Mouse (Mus musculus) embryonic stem cell, embryonic (primary cell): ENCODE data around the gene Atp2b4.

Source experiments
- CTCF ChIA-PET, 4 experiments: fragments of 300-600 bp in 2 of 4; fragments of 350-600 bp in 2 of 4; sonication (Branson Sonifier 250); formaldehyde crosslinking; loops; one replicate each; lab custom pipeline; 2022; ENCODE audit warnings: inconsistent platforms in 2 of 4; lab: Charles Lee
- POLR2A ChIA-PET, 4 experiments: fragments of 300-600 bp in 2 of 4; fragments of 350-600 bp in 2 of 4; sonication (Branson Sonifier 250); formaldehyde crosslinking; loops; one replicate each; lab custom pipeline; 2022; ENCODE audit warnings: antibody characterized with exemption in 4 of 4, inconsistent platforms in 1 of 4; lab: Charles Lee

The Atp2b4 gene

DNA sequence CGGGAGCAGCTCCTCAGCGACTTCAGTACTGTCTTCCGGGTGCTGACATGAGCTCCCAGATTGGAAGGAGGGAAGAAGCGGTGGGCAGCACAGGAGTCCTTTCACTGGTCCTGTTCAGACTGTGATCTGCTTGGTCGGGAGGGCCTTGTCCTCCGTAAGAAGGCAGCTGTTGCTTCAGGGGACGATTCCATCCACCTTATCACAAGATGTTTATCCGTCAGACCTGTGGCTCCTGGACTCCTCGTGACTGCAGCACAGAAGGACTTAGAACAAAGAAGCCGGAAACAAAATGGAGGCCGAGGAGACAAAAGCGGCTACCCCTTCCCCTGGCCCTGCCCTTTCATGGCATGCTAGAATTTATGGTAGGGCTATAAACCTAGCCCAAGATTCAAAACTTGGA is 130.7 kb downstream of the Atp2b4 start:
- CTCF ChIA-PET = interaction anchor here in 3 of 4 experiments (0.5 to 1.5 kb wide), 3 partner anchors 25 to 653 kb away, joined by 3 to 6 read pairs (median 3); no protein-coding TSS in a partner anchor
- POLR2A ChIA-PET = interaction anchor here (0.7 to 19.7 kb wide), 86 partner anchors 10 to 1529 kb away, joined by 3 to 952 read pairs (median 4); partner anchors contain the start of genes Gm38394 (in 3 of the 4), Lax1 (in 3 of the 4), Zbed6 (in 3 of the 4) and Btg2 (in 2 of the 4)

DNA sequence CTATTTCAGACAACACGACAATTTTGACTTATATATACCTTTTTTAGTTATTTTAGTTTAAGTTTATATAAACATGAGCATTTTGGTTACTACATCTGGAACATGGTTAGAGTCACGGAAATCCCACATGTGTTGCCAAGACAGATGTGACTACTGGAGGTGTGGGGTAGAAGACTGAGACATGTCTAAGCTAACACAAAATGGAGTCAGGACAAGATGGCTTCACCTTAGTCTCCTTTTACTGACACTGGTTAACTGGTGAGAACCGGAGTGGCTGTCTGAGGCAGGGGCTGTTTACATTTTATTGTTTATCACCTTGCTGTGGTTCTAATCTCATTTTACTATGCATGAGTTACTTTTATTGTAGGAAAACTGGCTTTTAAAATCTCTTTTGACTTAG is 132.2 kb downstream of the Atp2b4 start:
- ChIA-PET POLR2A (interaction anchor here (0.5 to 19.7 kb wide), 84 partner anchors 8 to 826 kb away, joined by 3 to 952 read pairs (median 5); partner anchors contain the start of genes Gm38394 (in 3 of the 4), Lax1 (in 3 of the 4), Zbed6 (in 3 of the 4) and Btg2 (in 2 of the 4)), CTCF (interaction anchor here in 2 of 4 experiments (0.5 to 1.6 kb wide), 4 partner anchors 26 to 288 kb away, joined by 3 to 8 read pairs (median 4); no protein-coding TSS in a partner anchor)

DNA sequence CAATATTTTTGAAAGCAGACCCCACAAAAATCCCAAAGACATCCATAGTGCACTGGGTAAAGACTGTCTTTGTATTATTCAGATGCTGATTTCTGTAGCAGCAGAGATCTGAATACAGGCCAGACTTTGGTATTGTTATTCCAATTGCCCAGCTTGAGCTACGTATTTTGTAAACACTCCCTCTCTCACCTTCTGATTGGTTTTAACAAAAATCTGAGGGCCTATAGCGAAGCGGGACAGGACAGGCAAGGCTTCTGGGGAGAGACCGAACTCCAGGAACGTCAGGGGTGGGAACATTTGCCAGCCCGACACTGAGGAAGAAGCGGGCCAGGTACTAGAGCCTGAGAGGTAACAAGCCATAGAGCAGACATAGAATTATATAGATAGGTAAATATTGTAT is 133.1 kb downstream of the Atp2b4 start:
- ChIA-PET POLR2A (interaction anchor here (0.5 to 19.7 kb wide), 123 partner anchors 8 to 1531 kb away, joined by 3 to 952 read pairs (median 4); partner anchors contain the start of genes Lax1 (in 3 of the 4), Btg2 (in 2 of the 4), Gm38394 (in 2 of the 4) and Snrpe (in 2 of the 4)), CTCF (interaction anchor here in 1 of 4 experiments (1.0 to 1.6 kb wide), 4 partner anchors 27 to 68 kb away, joined by 3 to 4 read pairs (median 4); no protein-coding TSS in a partner anchor)

DNA sequence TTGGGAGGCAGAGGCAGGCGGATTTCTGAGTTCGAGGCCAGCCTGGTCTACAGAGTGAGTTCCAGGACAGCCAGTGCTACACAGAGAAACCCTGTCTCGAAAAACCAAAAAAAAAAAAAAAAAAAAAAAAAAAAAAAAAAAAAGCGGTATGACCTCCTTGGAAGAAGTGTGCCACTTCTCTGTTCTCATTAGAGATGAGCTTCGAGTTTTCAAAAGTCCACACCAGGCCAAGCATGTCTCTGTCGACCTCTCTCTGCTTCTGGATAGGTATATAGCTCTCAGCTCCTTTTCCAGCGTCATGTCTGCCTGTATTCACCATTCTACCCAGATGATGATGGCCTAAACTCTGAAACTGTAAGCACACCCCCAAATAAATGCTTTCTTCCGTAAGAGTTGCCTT is 135.1 kb downstream of the Atp2b4 start:
- CTCF ChIA-PET = interaction anchor here in 2 of 4 experiments (0.7 kb wide), 2 partner anchors 31 to 173 kb away, joined by 3 to 4 read pairs; no protein-coding TSS in a partner anchor
- POLR2A ChIA-PET = interaction anchor here (0.6 to 19.7 kb wide), 26 partner anchors 7 to 534 kb away, joined by 3 to 952 read pairs (median 4); partner anchors contain the start of genes Gm38394 (in 2 of the 4), Lax1 (in 2 of the 4), Zbed6 (in 2 of the 4) and Btg2 (in 1 of the 4)

DNA sequence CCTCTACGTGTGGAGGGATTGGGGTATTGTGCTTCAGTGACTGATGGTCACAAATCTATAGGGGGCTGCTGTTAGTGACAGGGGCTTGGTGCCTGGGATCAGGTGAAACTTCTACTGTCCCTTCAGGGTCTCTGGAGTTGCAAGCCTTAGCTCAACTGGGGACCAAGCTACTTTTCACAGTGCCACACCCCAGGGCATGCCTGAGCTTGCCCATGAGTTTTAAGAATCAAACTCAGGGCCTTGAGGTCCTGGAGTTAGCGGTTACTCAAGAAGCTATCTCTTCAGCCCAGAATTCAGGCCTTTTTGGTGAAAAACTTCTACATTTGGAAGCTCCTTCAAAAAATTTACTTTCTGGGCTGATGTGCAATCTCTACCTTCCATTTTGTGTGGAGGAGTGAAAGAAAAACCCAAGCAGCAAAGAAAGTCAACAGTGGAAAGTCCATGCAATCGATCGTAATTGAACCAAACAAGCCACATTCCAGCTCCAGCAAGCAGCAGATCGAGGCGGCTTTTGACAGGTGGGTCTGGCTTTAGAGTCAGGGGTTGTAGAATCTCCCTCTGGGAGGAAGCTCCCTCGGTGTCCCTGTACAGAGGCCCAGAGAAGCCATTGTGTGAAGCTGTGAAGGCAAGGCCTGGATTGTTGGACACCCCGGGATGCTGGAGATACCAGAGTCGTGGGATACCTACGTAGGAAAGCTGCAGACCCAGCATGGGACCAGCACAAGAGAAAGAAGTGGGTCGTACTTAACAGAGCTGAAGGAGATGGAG is 136.5 kb downstream of the Atp2b4 start:
- CTCF ChIA-PET = interaction anchor here in 2 of 4 experiments (0.7 to 0.9 kb wide), 2 partner anchors 52 to 72 kb away, joined by 3 read pairs; no protein-coding TSS in a partner anchor
- POLR2A ChIA-PET = interaction anchor here (0.6 to 19.7 kb wide), 89 partner anchors 4 to 1754 kb away, joined by 3 to 952 read pairs (median 4); partner anchors contain the start of genes Btg2 (in 2 of the 4), Gm38394 (in 2 of the 4), Lax1 (in 2 of the 4) and Zbed6 (in 2 of the 4)

DNA sequence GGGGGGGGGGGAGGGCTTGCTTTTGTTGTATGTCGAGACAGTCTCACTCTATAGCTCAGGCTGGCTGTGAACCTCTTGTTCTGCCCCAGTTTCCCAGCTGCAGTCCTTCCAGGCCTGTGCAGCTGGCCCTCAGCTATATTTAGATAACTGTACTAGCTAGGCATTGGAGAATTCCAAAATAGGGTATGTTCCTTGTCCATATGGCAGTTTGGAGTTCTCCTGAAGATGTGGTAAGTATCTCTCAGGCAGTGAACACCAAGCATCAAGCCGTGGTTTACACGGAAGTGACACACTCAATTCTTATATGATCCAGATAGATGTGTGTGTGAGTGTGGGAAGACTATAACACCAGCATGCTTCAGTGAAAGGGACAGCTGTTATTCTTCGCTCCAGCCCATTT is 137.4 kb downstream of the Atp2b4 start:
- POLR2A ChIA-PET = interaction anchor here (0.6 to 19.7 kb wide), 53 partner anchors 5 to 1212 kb away, joined by 3 to 952 read pairs (median 5); partner anchors contain the start of genes Gm38394 (in 2 of the 4), Lax1 (in 2 of the 4), Zbed6 (in 2 of the 4) and Btg2 (in 1 of the 4)

DNA sequence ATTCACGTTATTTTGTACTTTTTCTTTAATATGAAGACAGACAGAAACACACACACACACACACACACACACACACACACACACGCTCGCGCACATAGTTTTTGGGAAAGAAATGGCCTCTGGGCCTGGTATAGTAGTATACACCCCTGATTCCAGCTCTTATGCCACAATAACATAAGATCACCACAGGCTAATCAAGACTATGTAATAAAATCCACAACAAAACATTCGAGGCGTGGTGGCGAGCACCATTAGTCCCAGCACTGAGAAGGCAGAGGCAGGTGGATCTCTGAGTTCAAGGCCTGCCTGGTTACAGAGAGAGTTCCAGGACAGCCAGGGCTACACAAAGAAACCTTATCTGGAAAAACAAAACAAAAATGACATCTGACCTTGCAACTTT is 137.9 kb downstream of the Atp2b4 start:
- ChIA-PET CTCF (no interaction called here), POLR2A (interaction anchor here (0.6 to 19.7 kb wide), 36 partner anchors 5 to 650 kb away, joined by 3 to 952 read pairs (median 8); partner anchors contain the start of genes Gm38394 (in 2 of the 4), Lax1 (in 2 of the 4), Zbed6 (in 2 of the 4) and Btg2 (in 1 of the 4))

More for the DNA sequence above, 137.4 kb downstream of the Atp2b4 start:
- CTCF ChIA-PET = no interaction called here

DNA sequence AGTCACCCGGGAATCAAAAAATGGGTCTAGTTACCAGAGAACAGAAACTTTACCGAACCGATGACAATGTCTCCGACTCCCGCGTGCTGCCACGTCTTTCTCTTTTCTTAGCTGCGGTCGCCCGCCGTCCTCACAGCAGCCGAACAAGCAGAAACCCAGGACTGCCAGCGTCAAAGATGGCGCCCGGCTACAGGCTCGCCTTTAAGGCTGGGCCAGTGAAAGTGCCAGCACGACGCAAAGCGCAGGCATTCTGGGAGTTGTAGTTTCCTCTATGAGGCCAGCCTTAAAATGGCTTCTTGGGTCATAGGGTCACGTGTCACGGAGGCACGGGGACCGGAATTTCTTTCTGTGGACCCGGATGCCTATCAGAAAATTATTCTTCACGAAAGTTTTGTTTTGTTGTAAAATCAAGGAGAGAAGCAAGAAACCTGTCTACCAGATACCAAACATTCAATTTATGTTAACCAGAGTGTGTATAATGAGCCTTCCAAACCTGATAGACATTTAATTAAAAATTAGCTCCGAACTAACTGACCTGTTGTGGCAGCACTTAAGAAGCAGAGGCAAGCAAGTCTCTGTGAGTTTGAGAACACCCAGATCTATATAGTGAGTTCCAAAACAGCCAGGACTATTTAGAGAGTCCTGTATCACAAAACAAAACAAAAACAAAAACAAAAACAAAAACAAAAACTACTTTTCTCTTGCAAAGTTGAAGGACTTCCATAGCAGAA is 139.5 kb downstream of the Atp2b4 start, which contains the start of gene Gm38394:
Gene Gm38394, minus strand, starts transcription at position 116 of the 731 bp plus-strand sequence.
- ChIA-PET POLR2A (interaction anchor here (0.6 to 19.7 kb wide), 39 partner anchors 6 to 636 kb away, joined by 3 to 952 read pairs (median 7); partner anchors contain the start of genes Lax1 (in 2 of the 4) and Ppp1r15b (in 1 of the 4)), CTCF (interaction anchor here in 3 of 4 experiments (0.6 to 2.1 kb wide), 5 partner anchors 13 to 235 kb away, joined by 4 to 7 read pairs (median 5); no protein-coding TSS in a partner anchor)

DNA sequence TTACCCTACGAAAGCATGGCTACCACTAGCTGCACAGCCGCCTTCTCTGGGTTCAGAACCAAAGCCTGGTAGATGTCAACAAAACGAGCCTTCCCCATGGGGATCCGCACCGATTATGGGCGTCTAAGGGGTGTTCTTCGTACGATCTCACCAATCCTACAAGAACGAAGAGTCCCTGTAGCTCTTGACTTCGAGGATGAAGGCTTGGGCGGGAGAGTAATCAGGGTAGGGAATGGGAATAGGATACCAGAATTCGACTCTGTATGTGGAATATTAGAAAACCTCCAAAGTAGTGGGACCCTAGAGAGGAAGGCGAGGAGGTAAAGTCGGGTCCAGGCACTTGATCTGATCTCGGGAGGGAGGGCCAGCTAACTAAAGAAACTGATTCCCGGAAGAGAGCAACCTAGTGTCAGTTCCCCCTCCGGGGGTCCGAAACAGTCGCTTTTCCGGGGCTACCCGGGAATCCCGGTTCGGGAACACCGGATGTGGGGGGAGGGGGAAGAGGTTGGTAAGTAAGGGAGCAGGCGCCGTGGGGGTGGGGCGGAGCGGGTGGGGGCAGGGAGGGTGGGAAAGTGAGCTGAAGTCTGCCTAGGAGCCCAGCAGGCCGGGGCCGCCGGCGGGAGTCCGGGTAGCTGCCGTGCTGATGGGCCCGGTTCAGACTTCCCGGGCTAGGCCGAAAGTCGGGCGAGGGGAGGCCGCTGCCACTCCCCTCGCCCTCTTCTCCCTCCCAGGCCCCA is 140.2 kb downstream of the Atp2b4 start, which contains the start of gene Zbed6:
Gene Zbed6, minus strand, starts transcription at position 420 of the 737 bp plus-strand sequence.
- POLR2A ChIA-PET = interaction anchor here (0.6 to 19.7 kb wide), 54 partner anchors 7 to 859 kb away, joined by 3 to 952 read pairs (median 5); partner anchors contain the start of genes Lax1 (in 2 of the 4), Ppp1r15b (in 1 of the 4) and Snrpe (in 1 of the 4)
- CTCF ChIA-PET = interaction anchor here in 3 of 4 experiments (0.6 to 2.1 kb wide), 6 partner anchors 12 to 280 kb away, joined by 3 to 7 read pairs (median 4); no protein-coding TSS in a partner anchor

DNA sequence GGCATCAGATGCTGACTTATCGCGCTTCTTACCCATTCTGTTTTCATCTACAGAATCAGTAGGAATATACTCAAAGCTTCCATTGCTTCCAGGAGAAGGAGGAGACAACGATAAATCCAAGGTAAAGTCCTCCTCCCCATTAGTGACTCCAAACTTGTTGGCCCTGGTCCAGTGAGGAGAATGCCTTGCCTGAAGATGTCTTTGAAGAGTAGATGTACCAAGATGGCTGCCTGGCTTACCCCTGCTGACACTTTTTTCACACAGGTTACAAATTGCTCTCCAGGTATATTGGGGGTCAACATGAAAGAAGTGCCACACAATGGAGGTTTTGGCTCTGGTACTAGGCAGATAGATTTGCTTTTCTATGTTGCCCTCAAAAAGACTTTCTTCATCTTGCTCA is 142.0 kb downstream of the Atp2b4 start:
- CTCF ChIA-PET = no interaction called here
- POLR2A ChIA-PET = interaction anchor here in 3 of 4 experiments (0.7 to 19.7 kb wide), 15 partner anchors 9 to 56 kb away, joined by 3 to 952 read pairs (median 16); partner anchors contain the start of gene Lax1 (in 1 of the 3)

DNA sequence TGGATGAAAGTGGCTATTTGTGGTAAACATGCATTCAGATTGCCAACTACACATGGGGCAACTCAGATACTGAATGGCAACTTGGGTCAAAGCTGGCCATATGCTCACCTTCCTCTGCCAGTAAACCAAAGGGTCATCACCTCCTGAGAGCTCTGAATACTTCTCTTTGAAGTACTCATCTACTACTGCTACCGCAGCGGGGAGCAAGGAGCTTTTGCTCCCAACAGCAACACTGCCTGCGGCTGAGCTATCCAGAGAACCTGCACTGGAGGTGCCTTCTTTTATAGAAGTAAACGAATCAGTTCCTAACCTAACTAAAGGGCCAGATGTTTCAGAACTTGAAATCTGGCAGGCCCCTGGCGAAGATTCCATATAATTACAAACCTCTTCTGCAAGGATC is 144.0 kb downstream of the Atp2b4 start:
- CTCF ChIA-PET = interaction anchor here in 3 of 4 experiments (0.5 to 0.6 kb wide), 3 partner anchors 62 to 276 kb away, joined by 4 to 9 read pairs (median 5); no protein-coding TSS in a partner anchor
- POLR2A ChIA-PET = interaction anchor here in 3 of 4 experiments (0.5 to 19.7 kb wide), 26 partner anchors 8 to 544 kb away, joined by 3 to 952 read pairs (median 4); partner anchors contain the start of gene Lax1 (in 1 of the 3)

DNA sequence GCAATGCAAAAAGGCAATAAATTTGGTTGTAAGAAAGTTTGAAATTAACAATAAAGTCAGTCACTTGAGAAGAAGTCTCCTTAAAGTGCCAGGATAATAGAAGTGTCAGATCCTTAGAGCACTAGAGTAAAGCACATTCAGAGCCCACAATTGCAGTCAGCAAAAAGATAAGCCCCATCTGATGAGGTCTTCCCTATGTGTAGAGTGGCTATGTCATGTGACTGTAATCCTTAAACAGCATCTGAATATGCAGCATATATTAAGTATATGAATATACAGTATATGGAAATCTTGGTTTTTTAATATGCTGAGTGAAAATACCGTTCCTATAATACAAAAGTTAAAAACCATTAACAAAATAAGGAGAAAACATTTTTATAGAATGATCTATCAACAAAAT is 147.8 kb downstream of the Atp2b4 start:
- ChIA-PET CTCF (no interaction called here), POLR2A (interaction anchor here in 3 of 4 experiments (0.6 to 19.7 kb wide), 14 partner anchors 5 to 487 kb away, joined by 3 to 952 read pairs (median 34); partner anchors contain the start of genes Gm38394 (in 2 of the 3), Zbed6 (in 2 of the 3) and Lax1 (in 1 of the 3))

DNA sequence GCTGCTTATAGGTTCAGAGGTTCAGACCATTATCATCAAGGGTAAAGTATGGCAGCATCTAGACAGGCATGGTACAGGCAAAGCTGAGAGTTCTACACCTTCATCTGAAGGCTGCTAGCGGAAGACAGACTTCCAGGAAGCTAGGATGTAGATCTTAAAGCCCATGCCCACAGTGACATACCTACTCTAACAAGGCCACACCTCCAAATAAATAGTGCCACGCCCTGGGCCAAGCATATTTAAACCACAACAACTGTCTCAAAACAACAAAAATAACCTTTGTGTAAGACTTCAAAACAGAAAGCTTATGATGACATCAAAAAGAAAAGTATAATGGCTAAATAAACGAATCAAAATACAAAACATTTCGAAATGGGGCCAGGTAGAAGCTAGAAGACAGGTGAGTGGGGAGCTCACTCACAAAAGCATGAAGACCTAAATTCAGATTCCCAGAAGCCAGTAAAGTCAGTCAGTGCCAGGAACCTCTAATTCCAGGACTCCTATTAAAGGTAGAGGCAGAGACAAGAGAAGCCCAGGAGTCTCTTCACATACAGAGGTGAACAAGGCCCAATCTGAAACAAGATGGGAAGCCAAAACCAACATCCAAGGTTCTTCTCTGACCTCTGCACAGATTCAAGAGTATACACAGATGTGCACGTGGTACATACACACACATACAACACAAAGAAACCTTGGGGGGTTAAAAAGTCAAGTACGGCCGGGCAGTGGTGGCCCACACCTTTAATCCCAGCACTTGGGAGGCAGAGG is 150.4 kb downstream of the Atp2b4 start:
- ChIA-PET POLR2A (interaction anchor here in 3 of 4 experiments (0.6 to 17.3 kb wide), 23 partner anchors 8 to 473 kb away, joined by 3 to 238 read pairs (median 7); partner anchors contain the start of genes Gm38394 (in 2 of the 3), Zbed6 (in 2 of the 3) and Etnk2 (in 1 of the 3)), CTCF (interaction anchor here in 3 of 4 experiments (0.6 to 1.4 kb wide), 7 partner anchors 19 to 382 kb away, joined by 3 to 5 read pairs (median 3); no protein-coding TSS in a partner anchor)
